8 mouse cellular contexts compared by ENCODE assay signal in genomic region chr8:124265798-124266197, GRCm38 (mm10). TPM values are rescaled to one million over a fixed set of nuclear protein-coding genes. Genes with fewer than 3 reads are reported as not detected.
DNase-seq lines count a peak whose midpoint lies in the region; TF ChIP-seq lines count a peak whose summit lies in the region.

No protein-coding gene starts in this region.

- no peak overlapping the region for H3K4me3 ChIP-seq in layer of hippocampus, adult 2 months

- H3K27ac ChIP-seq in layer of hippocampus, adult 2 months, result peak overlapping the region; percentile 6; the same call in 1 of the 2 replicates

- DNase-seq in layer of hippocampus, adult 2 months (ENCODE audit: low spot score in 2 of 2), result no peak
- DNase-seq in layer of hippocampus, adult 9-10 months (ENCODE audit: low spot score), result no peak
- DNase-seq in brain, adult 2 months (ENCODE audit: low read depth, low spot score), result peak; percentile 65
- DNase-seq in heart, postnatal 25 days (ENCODE audit: low spot score), result peak; percentile 31
- DNase-seq in naive thymus-derived CD4-positive, alpha-beta T cell, adult 2 months (ENCODE audit: low read depth), result peak; percentile 69
- DNase-seq in yolk sac, embryonic 10.5 days (ENCODE audit: low spot score), result no peak
- no peak for DNase-seq in urinary bladder, postnatal 10 days (ENCODE audit: low spot score)
- no peak for DNase-seq in left cerebral cortex, postnatal 10 days (ENCODE audit: extremely low spot score in 1 of 2, low spot score in 2 of 2)

- TF ChIP-seq CTCF in layer of hippocampus, adult 2 months (conservative IDR thresholded peaks at IDR 0.05), result no peak

- intact Hi-C loops in heart, postnatal 25 days (cut with DNase I), result no loop called here
- intact Hi-C loops in left cerebral cortex, postnatal 10 days (cut with DNase I), result no loop called here

RNA-seq across cellular contexts. Expression of gene Galnt2, which starts 34.6 kb away (rescaled TPM):
- total RNA-seq in layer of hippocampus, adult 2 months (2021), result 10 to 100 TPM; 34.5 to 44.5 TPM
- 10 to 100 TPM; 37.7 to 41.6 TPM for total RNA-seq in heart, postnatal 25 days (2021)
- total RNA-seq in left cerebral cortex, postnatal 10 days (2021), result 10 to 100 TPM; 86.0 to 91.2 TPM

Comparison
In these comparisons a context has a peak if more than half of its experiments do, and no peak if none do; other contexts are left out.
1. DNase-seq: peak in brain, adult 2 months (single experiment), heart, postnatal 25 days (single experiment) and naive thymus-derived CD4-positive, alpha-beta T cell, adult 2 months (single experiment); none in layer of hippocampus, adult 2 months (0 of 2), layer of hippocampus, adult 9-10 months (single experiment), yolk sac, embryonic 10.5 days (single experiment), urinary bladder, postnatal 10 days (single experiment) and left cerebral cortex, postnatal 10 days (0 of 2).